Mouse (Mus musculus) CH12.LX (cell line): Measurements from ENCODE around the gene Gatb. TPM values are rescaled to one million over a fixed set of nuclear protein-coding genes. Genes with fewer than 3 reads are reported as not detected.

Experiments
- DNase-seq: peaks from one replicate; pipeline ENCODE4 v3.0.0-alpha.2; 2013; ENCODE audit errors: extremely low read depth
- H3K27ac ChIP-seq: 2 replicates; pipeline ENCODE4 v1.5.1; 2012; ENCODE audit warnings: low read depth, mild to moderate bottlenecking, control low read depth, moderate library complexity; ENCODE audit not compliant: insufficient read depth
- H3K27me3 ChIP-seq: replicated peaks from 2 replicates; pipeline ENCODE3; 2012; ENCODE audit warnings: inconsistent platforms
- H3K36me3 ChIP-seq, 2 experiments: replicated peaks in 1 of 2; 2 replicates each; pipeline versions ENCODE3 to v1.6.1; 2012; ENCODE audit warnings: inconsistent platforms in 1 of 2, low read length in 1 of 2, mild to moderate bottlenecking in 1 of 2, mixed read lengths in 1 of 2, moderate library complexity in 1 of 2; ENCODE audit not compliant: control insufficient read depth in 1 of 2, insufficient read depth in 1 of 2
- H3K4me1 ChIP-seq, 2 experiments: 2 replicates each; pipeline ENCODE4 v1.6.1; 2012; ENCODE audit warnings: inconsistent platforms in 1 of 2, moderate library complexity in 1 of 2; ENCODE audit not compliant: insufficient read depth in 2 of 2, control insufficient read depth in 1 of 2
- H3K4me2 ChIP-seq: 2 replicates; pipeline ENCODE4 v1.6.1; 2012; ENCODE audit warnings: low read depth, mild to moderate bottlenecking, control low read depth; ENCODE audit not compliant: poor library complexity, insufficient read depth, severe bottlenecking
- H3K4me3 ChIP-seq, 3 experiments: fragments of 150-350 bp in 1 of 3; sonication (generic) in 1 of 3; replicated peaks in 1 of 3; 2 replicates each; pipeline versions ENCODE3 to v1.5.1; 2011 to 2012; ENCODE audit warnings: low read depth in 2 of 3, low read length in 2 of 3, mild to moderate bottlenecking in 2 of 3, moderate library complexity in 2 of 3, control low read depth in 1 of 3, improper control_type of control experiment in 1 of 3, inconsistent platforms in 1 of 3, mixed read lengths in 1 of 3; ENCODE audit not compliant: poor library complexity in 1 of 3
- H3K79me2 ChIP-seq: replicated peaks from 2 replicates; pipeline ENCODE4 v1.6.1; 2012; ENCODE audit warnings: mild to moderate bottlenecking, moderate library complexity; ENCODE audit not compliant: control insufficient read depth, poor library complexity, insufficient read depth, severe bottlenecking; ENCODE audit errors: extremely low read depth
- H3K9ac ChIP-seq: 2 replicates; pipeline ENCODE4 v1.6.1; 2012; ENCODE audit warnings: low read depth, mild to moderate bottlenecking, control low read depth, moderate library complexity; ENCODE audit not compliant: insufficient read depth
- H3K9me3 ChIP-seq: replicated peaks from 2 replicates; pipeline ENCODE3; 2012; ENCODE audit warnings: low read length, inconsistent platforms, mixed read lengths
- BHLHE40 ChIP-seq: IDR thresholded peaks from 2 replicates; pipeline ENCODE4 v1.6.1; 2011; ENCODE audit warnings: mild to moderate bottlenecking, low read depth, low read length, improper control_type of control experiment
- CHD2 ChIP-seq: IDR thresholded peaks from 2 replicates; pipeline ENCODE4 v1.6.1; 2011; ENCODE audit warnings: low read length, improper control_type of control experiment
- CTCF ChIP-seq, 2 experiments: IDR thresholded peaks in 1 of 2; conservative IDR thresholded peaks in 1 of 2; 2 replicates each; pipeline ENCODE4 v1.5.1; 2011 to 2012; ENCODE audit warnings: low read depth in 2 of 2, low read length in 2 of 2, improper control_type of control experiment in 1 of 2, inconsistent platforms in 1 of 2, mild to moderate bottlenecking in 1 of 2, moderate library complexity in 1 of 2
- E2F4 ChIP-seq: IDR thresholded peaks from 2 replicates; pipeline ENCODE4 v1.6.1; 2011; ENCODE audit warnings: low read depth, low read length, improper control_type of control experiment; ENCODE audit not compliant: insufficient replicate concordance
- ETS1 ChIP-seq: conservative IDR thresholded peaks from 2 replicates; pipeline ENCODE4 v1.6.1; 2012; ENCODE audit warnings: low read depth, mild to moderate bottlenecking, inconsistent platforms, low read length, improper control_type of control experiment, moderate library complexity
- HCFC1 ChIP-seq: IDR thresholded peaks from 2 replicates; pipeline ENCODE4 v1.6.1; 2012; ENCODE audit warnings: low read depth, mild to moderate bottlenecking, inconsistent platforms, low read length, improper control_type of control experiment
- IRF4 ChIP-seq: IDR thresholded peaks from 2 replicates; pipeline ENCODE4 v1.6.1; 2014; ENCODE audit warnings: low read depth, mild to moderate bottlenecking, inconsistent platforms, low read length, improper control_type of control experiment
- JUND ChIP-seq: conservative IDR thresholded peaks from 2 replicates; pipeline ENCODE4 v1.6.1; 2011; ENCODE audit warnings: low read depth, low read length, improper control_type of control experiment
- MAZ ChIP-seq: IDR thresholded peaks from 2 replicates; pipeline ENCODE4 v1.6.1; 2012; ENCODE audit warnings: low read depth, mild to moderate bottlenecking, inconsistent platforms, low read length, improper control_type of control experiment, moderate library complexity
- MEF2A ChIP-seq: IDR thresholded peaks from 2 replicates; pipeline ENCODE4 v1.6.1; 2014; ENCODE audit warnings: low read depth, mild to moderate bottlenecking, inconsistent platforms, low read length, improper control_type of control experiment, borderline replicate concordance
- MYC ChIP-seq: IDR thresholded peaks from 2 replicates; pipeline ENCODE4 v1.6.1; 2011; ENCODE audit warnings: low read depth, mild to moderate bottlenecking, improper control_type of control experiment, low read length
- NELFE ChIP-seq: IDR thresholded peaks from 2 replicates; pipeline ENCODE4 v1.6.1; 2011; ENCODE audit warnings: low read depth, low read length, improper control_type of control experiment
- PAX5 ChIP-seq: IDR thresholded peaks from 2 replicates; pipeline ENCODE4 v1.6.1; 2012; ENCODE audit warnings: low read length, inconsistent platforms, mixed read lengths
- POLR2A ChIP-seq: IDR thresholded peaks from 2 replicates; pipeline ENCODE4 v1.6.1; 2011; ENCODE audit warnings: low read depth, mild to moderate bottlenecking, improper control_type of control experiment, low read length
- RAD21 ChIP-seq: IDR thresholded peaks from 2 replicates; pipeline ENCODE4 v1.6.1; 2011; ENCODE audit warnings: low read depth, mild to moderate bottlenecking, low read length, improper control_type of control experiment, moderate library complexity
- TBP ChIP-seq: conservative IDR thresholded peaks from 2 replicates; pipeline ENCODE4 v1.6.1; 2011; ENCODE audit warnings: low read depth, low read length, improper control_type of control experiment
- TCF12 ChIP-seq: IDR thresholded peaks from 2 replicates; pipeline ENCODE4 v1.6.1; 2014; ENCODE audit warnings: low read depth, mild to moderate bottlenecking, inconsistent platforms, low read length, improper control_type of control experiment
- USF1 ChIP-seq: IDR thresholded peaks from 2 replicates; pipeline ENCODE4 v1.6.1; 2014; ENCODE audit warnings: low read depth, mild to moderate bottlenecking, inconsistent platforms, low read length, improper control_type of control experiment
- USF2 ChIP-seq: conservative IDR thresholded peaks from 2 replicates; pipeline ENCODE4 v1.6.1; 2011; ENCODE audit warnings: low read depth, low read length, improper control_type of control experiment
- ZKSCAN1 ChIP-seq: IDR thresholded peaks from 2 replicates; pipeline ENCODE4 v1.6.1; 2012; ENCODE audit warnings: low read depth, inconsistent platforms, low read length, improper control_type of control experiment, borderline replicate concordance
- dilution Hi-C: fragments of 300-500 bp; cut with MboI; formaldehyde crosslinking; loops from 2 replicates; pipeline ENCODE4 v1.14.3; 2020; ENCODE audit warnings: low sequenced_read_pairs; ENCODE audit not compliant: extremely low pct_unique_long_range_greater_than_20kb, extremely low pct_ligation_motif_present
- in situ Hi-C: fragments of 300-500 bp; cut with MboI; formaldehyde crosslinking; loops from 3 replicates; pipeline ENCODE4 v1.14.3; 2019; ENCODE audit warnings: low sequenced_read_pairs, low pct_ligation_motif_present, low pct_unique_long_range_greater_than_20kb, mixed read lengths
- polyA plus RNA-seq: library from polyadenylated mRNA; unstranded; fragments of >175 nt; gene quantifications from 2 replicates; pipeline ENCODE4 v1.2.1, GENCODE M21; 2012; ENCODE audit warnings: low read depth; ENCODE audit not compliant: insufficient read length
- total RNA-seq, 2 experiments: library from RNA; depleted of rRNA; stranded (reverse); fragments of 300-350 nt in 1 of 2; fragments of >200 nt in 1 of 2; gene quantifications; 2 replicates each; pipeline ENCODE4 v1.2.3; 2012 to 2014

Gatb gene
- total and polyA plus RNA-seq, 3 experiments, result 27.4 to 39.8 (median 31.9) TPM

DNA sequence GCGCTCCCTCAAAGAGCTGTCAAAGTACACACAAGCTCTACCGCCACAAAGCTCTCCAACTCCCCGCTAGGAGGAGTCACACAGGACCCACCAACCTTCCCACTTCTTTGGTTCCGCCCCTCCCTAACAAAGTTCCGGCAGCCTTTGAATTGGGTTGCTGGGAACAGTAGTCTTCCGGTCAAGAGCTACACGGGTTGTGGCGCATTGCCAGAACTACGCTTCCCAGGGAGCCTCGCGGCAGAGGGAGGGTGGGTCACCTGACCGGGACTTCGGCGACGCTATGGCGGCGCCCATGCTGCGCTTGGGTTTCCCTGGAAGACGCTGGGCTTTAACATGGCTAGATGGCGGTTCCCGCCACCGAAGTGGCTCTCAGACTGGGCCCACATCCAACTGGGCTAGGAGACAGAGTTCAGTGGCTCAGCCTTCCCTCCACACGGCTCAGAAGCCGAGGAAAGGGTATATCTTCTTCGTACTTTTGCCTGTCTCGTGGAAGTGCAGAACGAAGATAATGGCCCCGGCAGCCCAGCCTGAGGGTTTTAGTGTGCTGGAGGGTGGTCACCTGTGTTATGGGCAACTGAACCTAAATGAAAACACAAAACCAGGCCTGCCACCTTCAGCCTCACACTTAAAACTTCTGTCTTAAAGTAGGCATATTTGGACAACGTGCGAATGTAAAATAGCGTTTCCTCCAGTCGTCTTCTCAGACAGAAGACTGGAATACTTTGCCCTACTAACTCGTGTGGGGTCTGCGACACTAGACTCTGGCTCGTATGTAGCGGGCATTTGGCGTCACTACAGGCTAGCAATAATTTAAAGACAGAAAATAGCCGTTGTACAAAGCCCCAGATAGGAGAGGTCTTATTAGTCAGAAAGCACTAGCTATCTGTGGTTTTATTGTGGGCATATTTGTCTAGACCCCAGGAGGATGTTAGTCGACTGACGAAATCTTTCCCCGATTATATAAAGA is at the start of gene Gatb (continued):
- TF ChIP-seq NELFE (peak; percentile 79; the same call in 1 of the 2 replicates), MYC (peak; percentile 89)
- TF ChIP-seq, all 38 proteins: peak for 25

DNA sequence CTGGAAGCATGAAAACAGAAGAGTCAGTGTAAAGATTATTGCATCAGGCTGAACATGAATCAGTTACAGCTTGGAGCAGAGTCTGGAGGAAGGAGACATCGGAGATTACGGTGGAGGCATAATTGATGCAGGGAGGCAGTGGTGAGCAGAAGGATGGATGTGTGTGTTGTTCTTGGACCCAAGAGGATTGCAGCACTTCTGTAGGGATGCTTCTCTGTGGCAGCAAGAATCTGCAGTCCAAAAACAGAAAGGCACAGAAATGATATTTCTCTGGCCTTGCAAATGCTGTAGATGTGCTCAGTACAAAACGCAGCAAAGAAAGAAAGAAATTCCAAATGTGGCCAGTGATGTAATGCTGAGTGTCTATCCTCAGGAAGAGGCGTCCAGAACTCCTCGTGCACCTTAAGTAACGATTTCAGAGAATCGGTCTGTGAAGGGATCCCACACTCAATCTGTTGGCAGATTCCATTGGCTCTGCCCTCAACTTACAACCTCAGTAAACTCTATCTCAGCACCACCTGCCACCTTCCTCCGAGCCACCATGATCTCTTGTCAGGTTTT is 43.2 kb upstream of the Gatb start:
- dilution Hi-C loops (no loop called here), in situ Hi-C loops (no loop called here)
- H3K9ac ChIP-seq, result no peak overlapping the region
- no peaks in the 10 kb centered on the region for H3K9me3 ChIP-seq
- no peaks in the 10 kb centered on the region for H3K4me1 ChIP-seq
- H3K27me3 ChIP-seq, result no peaks in the 10 kb centered on the region
- no peaks in the 10 kb centered on the region for H3K36me3 ChIP-seq
- H3K4me3 ChIP-seq, result no peak overlapping the region
- H3K79me2 ChIP-seq, result no peaks in the 10 kb centered on the region
- DNase-seq, result no peak
- no peak overlapping the region for H3K4me2 ChIP-seq
- H3K27ac ChIP-seq, result no peak overlapping the region
- no peak for TF ChIP-seq ETS1
- TF ChIP-seq IRF4, result no peak
- no peak for TF ChIP-seq HCFC1
- no peak for TF ChIP-seq CTCF (conservative IDR thresholded peaks at IDR 0.05 in 1 of 2, IDR thresholded peaks at IDR 0.05 in 1 of 2; ENCODE audit: low read depth in 2 of 2, low read length in 2 of 2)
- TF ChIP-seq JUND, result no peak
- no peak for TF ChIP-seq POLR2A
- no peak for TF ChIP-seq BHLHE40
- no peak for TF ChIP-seq USF1
- no peak for TF ChIP-seq ZKSCAN1
- no peak for TF ChIP-seq PAX5
- TF ChIP-seq CHD2, result no peak
- no peak for TF ChIP-seq E2F4
- TF ChIP-seq MAZ, result no peak
- no peak for TF ChIP-seq USF2
- no peak for TF ChIP-seq TCF12
- TF ChIP-seq TBP, result no peak
- TF ChIP-seq MEF2A, result no peak
- TF ChIP-seq RAD21, result no peak
- TF ChIP-seq NELFE, result no peak
- TF ChIP-seq, all 38 proteins: peak for 0
